Mouse (Mus musculus) G1E (cell line): ENCODE results near the gene Sfxn2.

Experiments used
- CTCF ChIP-seq: IDR thresholded peaks from 2 replicates; pipeline ENCODE4 v1.5.1; 2012; ENCODE audit warnings: low read depth, low read length, inconsistent platforms, mixed read lengths
- GATA1 ChIP-seq: IDR thresholded peaks from 2 replicates; pipeline ENCODE4 v1.6.1; 2012; ENCODE audit warnings: borderline replicate concordance, low read length, inconsistent platforms, mixed read lengths

- TF ChIP-seq CTCF (no peak), GATA1 (no peak)
Measured at GRCm38 (mm10) chr19:46637598-46637997, 64.4 kb downstream of the Sfxn2 start.
